Mouse (Mus musculus) neural tube, embryonic 13.5 days (tissue): ENCODE results near the gene Eif2ak1. TPM values are rescaled to one million over a fixed set of nuclear protein-coding genes. Genes with fewer than 3 reads are reported as not detected.
"Not testable (repeated sequence)": the region's sequence is repeated elsewhere in the genome, so short reads cannot be mapped to it uniquely, and the experiment has no call there.

Experiments used
- ATAC-seq: fragments of 200-750 bp; cut with Nextera tagmentation; 2 replicates; pipeline ENCODE4 v1.8.0; 2017; ENCODE audit warnings: low read depth, mild to moderate bottlenecking, moderate TSS enrichment, moderate library complexity
- H3K27ac ChIP-seq: fragments of 300-500 bp; sonication (generic); replicated peaks from 2 replicates; pipeline ENCODE4 v1.5.1; 2015; ENCODE audit warnings: moderate library complexity, mild to moderate bottlenecking, inconsistent platforms
- H3K27me3 ChIP-seq: fragments of 300-500 bp; sonication (generic); 2 replicates; pipeline ENCODE4 v1.6.1; 2015; ENCODE audit warnings: mild to moderate bottlenecking, inconsistent platforms
- H3K36me3 ChIP-seq: fragments of 300-500 bp; sonication (generic); 2 replicates; pipeline ENCODE4 v1.6.1; 2015; ENCODE audit warnings: mild to moderate bottlenecking, inconsistent platforms
- H3K4me1 ChIP-seq: fragments of 300-500 bp; sonication (generic); replicated peaks from 2 replicates; pipeline ENCODE4 v1.6.1; 2015; ENCODE audit warnings: inconsistent platforms
- H3K4me2 ChIP-seq: fragments of 300-500 bp; sonication (generic); 2 replicates; pipeline ENCODE4 v1.6.1; 2015; ENCODE audit warnings: inconsistent platforms, mild to moderate bottlenecking, moderate library complexity
- H3K4me3 ChIP-seq: fragments of 300-500 bp; sonication (generic); 2 replicates; pipeline ENCODE4 v1.5.1; 2015; ENCODE audit warnings: mild to moderate bottlenecking, inconsistent platforms
- H3K9ac ChIP-seq: fragments of 300-500 bp; sonication (generic); 2 replicates; pipeline ENCODE4 v1.6.1; 2015; ENCODE audit warnings: moderate library complexity, mild to moderate bottlenecking, inconsistent platforms
- H3K9me3 ChIP-seq: fragments of 300-500 bp; sonication (generic); 2 replicates; pipeline ENCODE4 v1.6.1; 2016; ENCODE audit warnings: inconsistent platforms
- WGBS: fragments of 180-500 bp; shearing (Covaris S2); methylation state at CpG from one replicate; pipeline ENCODE4 v1.1.7; 2015; 5-methylcytosine and 5-hydroxymethylcytosine counted together
- polyA plus RNA-seq: library from polyadenylated mRNA; unstranded; fragments of >200 nt; fragmentation: Nextera tagmentation; extraction: Ambion mirVana; gene quantifications from 2 replicates; pipeline ENCODE4 v1.2.1, GENCODE M21; 2015

Gene Eif2ak1
- 51.5 and 56.7 TPM in 2 replicates for polyA plus RNA-seq

DNA sequence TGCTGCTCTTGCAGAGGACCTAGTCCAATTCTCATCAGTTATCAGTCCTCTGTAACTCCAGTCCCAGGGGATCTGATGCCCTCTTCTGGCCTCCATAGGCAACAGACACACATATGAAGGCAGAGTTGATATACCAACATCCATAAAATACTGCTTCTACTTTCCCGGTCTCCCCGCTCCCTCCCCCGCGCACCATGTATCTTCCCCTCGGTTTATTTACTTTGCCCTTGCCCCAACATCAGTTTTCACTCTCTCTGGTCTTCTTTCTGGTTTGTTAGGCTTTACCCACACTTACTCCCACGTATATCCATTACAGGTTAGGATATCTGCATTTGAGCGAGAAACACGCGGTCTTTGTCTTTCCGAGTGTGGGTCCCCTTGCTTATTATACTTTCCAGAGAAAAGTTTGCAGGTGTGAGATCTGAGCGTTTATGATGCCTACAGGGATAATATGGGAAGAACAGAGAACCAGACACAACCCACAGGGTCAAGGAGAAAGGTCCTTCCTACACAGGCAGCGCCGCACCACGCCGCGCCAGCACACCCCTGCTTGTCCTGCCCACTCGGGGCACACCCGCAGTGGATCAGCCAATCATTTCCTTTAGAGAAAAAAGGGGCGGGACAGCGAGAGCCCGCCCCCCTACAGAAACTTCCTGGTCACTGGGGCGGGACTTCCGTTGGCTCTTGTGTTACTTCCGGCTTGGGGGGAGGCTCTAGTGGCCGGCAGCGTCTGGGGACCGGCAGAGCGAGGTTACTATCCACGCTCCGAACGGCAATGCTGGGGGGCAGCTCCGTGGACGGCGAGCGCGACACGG is at the start of gene Eif2ak1:
Gene Eif2ak1, plus strand, starts transcription at position 673 of the 815 bp plus-strand sequence.
- Histone ChIP-seq H3K27me3 (no peaks in the 10 kb centered on the region), H3K4me1 (peaks cover 27% of the 10 kb centered on the region), H3K4me3 (peak within 1 kb of the TSS; percentile 79), H3K36me3 (no peaks in the 10 kb centered on the region), H3K27ac (peak within 1 kb of the TSS; percentile 78), H3K9ac (peak within 1 kb of the TSS; percentile 86), H3K4me2 (peak within 1 kb of the TSS; percentile 83), H3K9me3 (no peaks in the 10 kb centered on the region)
- ATAC-seq = peak; percentile 99
- under 1% methylated on average over 36 of the region's 37 CpGs for WGBS

DNA sequence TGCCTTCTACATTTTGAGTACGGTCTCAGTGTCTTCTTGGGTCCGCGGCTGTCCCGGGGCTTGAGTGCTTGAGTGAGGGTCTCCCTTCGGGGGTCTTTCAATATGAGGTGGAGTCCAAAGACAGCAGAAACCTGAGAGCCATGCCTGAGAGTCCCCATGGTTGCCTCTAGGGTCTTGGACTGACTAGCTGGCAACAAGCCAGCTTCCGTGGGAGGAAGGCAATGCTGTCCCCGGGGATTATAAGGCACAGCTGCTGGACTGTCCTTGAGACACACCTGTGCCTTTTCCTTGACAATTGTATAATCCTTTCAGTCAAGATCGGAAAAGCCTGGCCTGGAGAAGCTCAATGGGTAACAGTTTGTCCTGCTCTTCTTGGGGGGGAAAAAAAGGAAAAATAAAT is 35.6 kb upstream of the Eif2ak1 start:
- no peak overlapping the region for H3K4me3 ChIP-seq
- H3K9ac ChIP-seq = no peak overlapping the region
- no peaks in the 10 kb centered on the region for H3K36me3 ChIP-seq
- no peaks in the 10 kb centered on the region for H3K9me3 ChIP-seq
- no peaks in the 10 kb centered on the region for H3K27me3 ChIP-seq
- no peaks in the 10 kb centered on the region for H3K4me1 ChIP-seq
- no peak overlapping the region for H3K4me2 ChIP-seq
- H3K27ac ChIP-seq = no peak overlapping the region
- ATAC-seq = no peak
- WGBS = 93% methylated on average over 8 of the region's 8 CpGs

GRCm38 (mm10) chr5:143785391-143785790 is 32.2 kb upstream of the Eif2ak1 start:
- H3K4me1 ChIP-seq = no peaks in the 10 kb centered on the region
- no peak overlapping the region for H3K9ac ChIP-seq
- no peak for ATAC-seq
- H3K27me3 ChIP-seq = no peaks in the 10 kb centered on the region
- H3K4me2 ChIP-seq = no peak overlapping the region
- H3K4me3 ChIP-seq = no peak overlapping the region
- 69% methylated on average over 6 of the region's 6 CpGs for WGBS
- no peaks in the 10 kb centered on the region for H3K36me3 ChIP-seq
- H3K27ac ChIP-seq = no peak overlapping the region
- no peaks in the 10 kb centered on the region for H3K9me3 ChIP-seq

DNA sequence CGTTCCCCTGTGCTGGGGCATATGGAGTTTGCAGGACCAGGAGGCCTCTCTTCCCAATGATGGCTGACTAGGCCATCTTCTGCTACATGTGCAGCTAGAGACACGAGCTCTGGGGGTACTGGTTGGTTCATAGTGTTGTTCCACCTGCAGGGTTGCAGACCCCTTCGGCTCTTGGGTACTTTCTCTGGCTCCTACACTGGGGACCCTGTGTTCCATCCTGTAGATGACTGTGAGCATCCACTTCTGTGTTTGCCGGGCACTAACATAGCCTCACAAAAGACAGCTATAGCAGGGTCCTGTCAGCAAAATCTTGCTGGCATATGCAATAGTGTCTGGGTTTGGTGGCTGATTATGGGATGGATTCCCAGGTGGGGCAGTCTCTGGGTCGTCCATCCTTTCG is 16.4 kb upstream of the Eif2ak1 start:
- 83% methylated on average over 6 of the region's 6 CpGs for WGBS
- not testable (repeated sequence) for H3K27ac ChIP-seq, H3K36me3 ChIP-seq, ATAC-seq, H3K9me3 ChIP-seq, H3K9ac ChIP-seq, H3K4me1 ChIP-seq, H3K4me2 ChIP-seq, H3K27me3 ChIP-seq, H3K4me3 ChIP-seq

- Histone ChIP-seq H3K4me1 (no peaks in the 10 kb centered on the region), H3K36me3 (no peaks in the 10 kb centered on the region), H3K27me3 (no peaks in the 10 kb centered on the region), H3K4me2 (no peak overlapping the region), H3K9me3 (no peaks in the 10 kb centered on the region), H3K4me3 (no peak overlapping the region), H3K9ac (no peak overlapping the region), H3K27ac (no peak overlapping the region)
- ATAC-seq = no peak
- WGBS = 91% methylated on average over 18 of the region's 18 CpGs
These were observed 13.4 kb upstream of the Eif2ak1 start for GRCm38 (mm10) chr5:143804056-143804765.

DNA sequence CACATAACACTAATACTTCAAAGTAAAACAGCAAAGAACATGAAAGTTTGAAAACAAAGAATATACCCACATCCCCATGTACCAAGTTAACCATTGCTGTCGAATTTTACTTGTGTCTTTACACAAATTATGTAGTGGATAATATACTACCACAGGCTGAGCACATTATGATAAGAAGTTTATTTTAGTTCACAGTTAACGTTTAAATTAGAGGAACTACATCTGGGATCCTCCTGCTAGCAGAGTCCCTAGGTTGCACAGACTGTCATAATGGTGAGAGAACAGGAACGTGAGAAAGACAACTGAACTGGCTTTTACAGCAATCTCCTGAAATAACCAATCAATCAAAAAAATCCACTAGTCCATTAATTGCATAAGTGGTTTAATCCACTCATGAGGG is 10.3 kb upstream of the Eif2ak1 start:
- H3K4me3 ChIP-seq = no peak overlapping the region
- no peaks in the 10 kb centered on the region for H3K36me3 ChIP-seq
- 73% methylated on average over 3 of the region's 3 CpGs for WGBS
- no peaks in the 10 kb centered on the region for H3K4me1 ChIP-seq
- H3K27me3 ChIP-seq = no peaks in the 10 kb centered on the region
- H3K4me2 ChIP-seq = no peak overlapping the region
- H3K9me3 ChIP-seq = no peaks in the 10 kb centered on the region
- no peak for ATAC-seq
- H3K27ac ChIP-seq = no peak overlapping the region
- H3K9ac ChIP-seq = no peak overlapping the region

DNA sequence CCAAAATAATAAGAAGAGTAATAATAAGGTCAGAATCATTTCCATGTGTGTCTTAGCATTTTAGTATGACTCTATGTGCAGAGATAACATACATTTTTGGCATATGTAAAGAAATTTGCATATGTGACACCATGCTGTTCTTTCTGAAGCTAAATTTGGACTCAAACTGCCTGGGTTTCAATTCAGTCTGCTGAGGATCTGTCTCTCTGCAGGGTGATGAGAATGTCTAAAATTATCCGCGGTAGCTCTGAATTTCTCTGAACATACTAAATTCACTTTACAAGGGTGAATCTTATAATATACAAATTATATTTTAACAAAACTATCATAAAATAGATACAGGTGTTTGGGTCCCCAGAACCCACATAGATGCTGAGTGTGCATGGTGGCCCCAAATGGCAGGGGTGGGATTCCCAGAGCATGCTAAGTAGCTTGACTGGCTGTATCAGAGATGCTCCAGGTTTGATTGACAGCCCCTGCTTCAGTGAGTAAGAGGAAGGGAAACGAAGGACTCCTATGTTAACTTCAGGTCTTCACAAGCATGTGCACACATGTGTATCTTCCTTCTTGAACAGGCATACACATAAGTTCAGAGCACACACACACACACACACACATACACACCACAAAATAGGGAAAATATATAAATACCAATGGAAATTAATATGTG is 8.0 kb upstream of the Eif2ak1 start:
- no peak for ATAC-seq
- Histone ChIP-seq H3K4me2 (no peak overlapping the region), H3K36me3 (no peaks in the 10 kb centered on the region), H3K4me3 (no peak overlapping the region), H3K27me3 (no peaks in the 10 kb centered on the region), H3K4me1 (no peaks in the 10 kb centered on the region), H3K27ac (no peak overlapping the region), H3K9me3 (no peaks in the 10 kb centered on the region), H3K9ac (no peak overlapping the region)
- 88% methylated on average over 3 of the region's 3 CpGs for WGBS

- WGBS = 91% methylated on average over 5 of the region's 5 CpGs
- no peaks in the 10 kb centered on the region for H3K9me3 ChIP-seq
- no peak overlapping the region for H3K4me3 ChIP-seq
- no peak overlapping the region for H3K4me2 ChIP-seq
- no peak overlapping the region for H3K9ac ChIP-seq
- no peaks in the 10 kb centered on the region for H3K4me1 ChIP-seq
- ATAC-seq = no peak
- H3K27ac ChIP-seq = no peak overlapping the region
- no peaks in the 10 kb centered on the region for H3K27me3 ChIP-seq
- no peaks in the 10 kb centered on the region for H3K36me3 ChIP-seq
These were observed 5.9 kb upstream of the Eif2ak1 start for GRCm38 (mm10) chr5:143811653-143812052.

DNA sequence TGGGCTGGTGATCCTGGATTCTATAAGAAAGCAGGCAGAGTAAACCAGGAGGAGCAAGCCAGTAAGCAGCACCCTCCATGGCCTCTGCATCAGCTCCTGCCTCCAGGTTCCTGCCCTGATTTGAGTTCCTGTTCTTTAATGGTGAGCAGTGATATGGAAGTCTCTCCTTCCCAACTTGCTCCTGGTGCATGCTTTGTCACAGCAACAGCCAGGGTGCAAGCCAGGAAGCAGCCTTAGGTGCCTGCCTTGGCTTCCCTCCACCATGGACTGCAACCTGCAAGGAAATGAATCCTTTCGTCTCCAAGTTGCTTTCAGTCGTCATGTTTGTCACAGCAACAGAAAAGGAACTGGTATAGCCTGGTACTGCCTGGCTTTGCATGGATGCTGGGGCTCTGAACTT is 3.0 kb upstream of the Eif2ak1 start:
- Histone ChIP-seq H3K27ac (no peak overlapping the region), H3K27me3 (no peaks in the 10 kb centered on the region), H3K9me3 (no peaks in the 10 kb centered on the region), H3K4me2 (no peak overlapping the region), H3K36me3 (no peaks in the 10 kb centered on the region), H3K4me1 (peaks cover 18% of the 10 kb centered on the region), H3K4me3 (no peak overlapping the region), H3K9ac (no peak overlapping the region)
- 88% methylated on average over 2 of the region's 2 CpGs for WGBS
- no peak for ATAC-seq

DNA sequence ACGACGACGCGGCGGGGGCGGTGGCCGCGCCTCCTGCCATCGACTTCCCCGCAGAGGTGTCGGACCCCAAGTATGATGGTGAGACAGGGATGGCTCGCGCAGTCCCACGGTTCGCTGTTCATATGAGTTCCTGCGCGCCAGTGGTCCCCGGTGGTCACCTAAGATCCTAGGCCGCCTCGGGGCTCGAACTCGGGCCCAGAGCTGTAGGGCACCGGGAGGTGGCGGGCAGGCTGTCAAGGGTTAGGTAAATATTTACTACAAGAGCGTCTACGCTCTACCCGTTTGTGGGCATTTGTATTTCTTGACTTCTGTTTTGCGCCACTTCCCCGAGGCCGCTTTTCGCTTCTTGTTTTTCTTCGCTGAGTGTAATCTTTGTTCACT is 333 bp downstream of the Eif2ak1 start:
- WGBS = under 1% methylated on average over 32 of the region's 32 CpGs

DNA sequence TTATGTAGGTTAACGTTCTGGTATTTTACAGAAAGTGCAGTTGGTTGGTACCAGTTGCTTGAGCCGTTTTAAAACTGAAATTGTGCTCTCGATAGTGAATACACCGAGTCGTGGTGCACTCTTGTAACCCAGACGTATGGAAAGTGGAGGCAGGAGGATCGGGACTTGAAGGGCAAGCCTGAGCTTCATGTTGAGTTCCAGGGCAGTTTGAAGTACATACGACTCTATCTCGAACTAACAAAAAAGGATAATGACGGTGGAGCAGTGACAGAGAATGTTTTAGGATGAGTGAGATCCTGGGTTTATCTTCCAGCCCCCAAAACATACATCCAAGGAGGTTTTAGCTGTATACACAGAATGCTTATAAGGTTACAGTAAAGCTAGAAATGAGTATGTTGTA is 873 bp downstream of the Eif2ak1 start:
- no peaks in the 10 kb centered on the region for H3K9me3 ChIP-seq
- H3K27me3 ChIP-seq = no peaks in the 10 kb centered on the region
- H3K27ac ChIP-seq = no peak overlapping the region
- H3K36me3 ChIP-seq = no peaks in the 10 kb centered on the region
- peak overlapping the region; percentile 79 for H3K4me3 ChIP-seq
- no peak for ATAC-seq
- peaks cover 27% of the 10 kb centered on the region for H3K4me1 ChIP-seq
- WGBS = 13% methylated on average over 10 of the region's 10 CpGs
- peak overlapping the region; percentile 83 for H3K4me2 ChIP-seq
- H3K9ac ChIP-seq = peak overlapping the region; percentile 86

More for the DNA sequence above, 333 bp downstream of the Eif2ak1 start:
- Histone ChIP-seq H3K27ac (peak overlapping the region; percentile 78), H3K4me3 (peak overlapping the region; percentile 79), H3K36me3 (no peaks in the 10 kb centered on the region), H3K9ac (peak overlapping the region; percentile 86), H3K4me2 (peak overlapping the region; percentile 83), H3K9me3 (no peaks in the 10 kb centered on the region), H3K27me3 (no peaks in the 10 kb centered on the region), H3K4me1 (peaks cover 27% of the 10 kb centered on the region)
- ATAC-seq = peak; percentile 78

GRCm38 (mm10) chr5:143818949-143819348 is 1.4 kb downstream of the Eif2ak1 start:
- H3K9ac ChIP-seq = no peak overlapping the region
- H3K4me3 ChIP-seq = 0 out of 2 replicates have a peak overlapping the region, but pooled peaks have one; percentile 79

More at GRCm38 (mm10) chr5:143818949-143819348, 1.4 kb downstream of the Eif2ak1 start:
- Histone ChIP-seq H3K4me2 (peak overlapping the region; percentile 83), H3K4me1 (peaks cover 27% of the 10 kb centered on the region), H3K36me3 (no peaks in the 10 kb centered on the region), H3K9me3 (no peaks in the 10 kb centered on the region), H3K27ac (no peak overlapping the region), H3K27me3 (no peaks in the 10 kb centered on the region)
- ATAC-seq = no peak
- WGBS = 87% methylated on average over 13 of the region's 13 CpGs
